Mouse (Mus musculus) left cerebral cortex, adult 2 months (tissue): ENCODE data around the gene Spats2l. TPM values are rescaled to one million over a fixed set of nuclear protein-coding genes. Genes with fewer than 3 reads are reported as not detected.

Experiments used
- DNase-seq, 2 experiments: peaks; one replicate each; pipeline ENCODE4 v3.0.0; 2021 to 2022; ENCODE audit warnings: low spot score in 2 of 2, mixed read lengths in 1 of 2; ENCODE audit errors: extremely low spot score in 1 of 2
- H3K27ac ChIP-seq: fragments of 200-600 bp; 2 replicates; pipeline ENCODE4 v1.8.1; 2022
- H3K4me3 ChIP-seq: fragments of 200-600 bp; 2 replicates; pipeline ENCODE4 v1.8.1; 2022
- CTCF ChIP-seq: fragments of 200-600 bp; IDR thresholded peaks from 2 replicates; pipeline ENCODE4 v1.8.1; 2022; ENCODE audit warnings: antibody characterized with exemption, mild to moderate bottlenecking, moderate library complexity
- intact Hi-C: fragments of 180-260 bp; cut with DNase I; formaldehyde crosslinking; loops from one replicate; pipeline ENCODE4 v1.15.1; 2025
- total RNA-seq, 2 experiments: library from RNA; stranded (reverse); gene quantifications; 2 replicates each; pipeline ENCODE4 v1.2.3; 2021

Gene Spats2l
- total RNA-seq, 2 experiments from 2014 or later: 42.6 to 43.1 TPM

- DNase-seq: no peak
- intact Hi-C loops: no loop called here
- H3K27ac ChIP-seq: no peak overlapping the region
- no peak overlapping the region for H3K4me3 ChIP-seq
- no peak for TF ChIP-seq CTCF
These were observed 132.3 kb downstream of the Spats2l start for GRCm38 (mm10) chr1:57906312-57906711.

GRCm38 (mm10) chr1:57911561-57911960, 137.6 kb downstream of the Spats2l start:
- Histone ChIP-seq H3K4me3 (no peak overlapping the region), H3K27ac (no peak overlapping the region)
- no peak for DNase-seq
- TF ChIP-seq CTCF: no peak
- intact Hi-C loops: no loop called here

- no peak for TF ChIP-seq CTCF
- no peak overlapping the region for H3K4me3 ChIP-seq
- no peak overlapping the region for H3K27ac ChIP-seq
- intact Hi-C loops: no loop called here
- no peak for DNase-seq
These were observed 143.4 kb downstream of the Spats2l start for GRCm38 (mm10) chr1:57917342-57917741.

GRCm38 (mm10) chr1:57918567-57918966, 144.6 kb downstream of the Spats2l start:
- no peak for DNase-seq
- intact Hi-C loops: no loop called here
- Histone ChIP-seq H3K27ac (no peak overlapping the region), H3K4me3 (no peak overlapping the region)
- TF ChIP-seq CTCF: no peak

GRCm38 (mm10) chr1:57934287-57934686, 160.3 kb downstream of the Spats2l start:
- DNase-seq: no peak
- intact Hi-C loops: no loop called here
- H3K4me3 ChIP-seq: no peak overlapping the region
- peak; percentile 25 for TF ChIP-seq CTCF
- H3K27ac ChIP-seq: no peak overlapping the region

GRCm38 (mm10) chr1:57940691-57941090, 166.7 kb downstream of the Spats2l start:
- no peak for DNase-seq
- H3K4me3 ChIP-seq: no peak overlapping the region
- intact Hi-C loops: no loop called here
- no peak overlapping the region for H3K27ac ChIP-seq
- TF ChIP-seq CTCF: no peak

GRCm38 (mm10) chr1:57941095-57941494, 167.1 kb downstream of the Spats2l start:
- TF ChIP-seq CTCF: no peak
- no peak overlapping the region for H3K27ac ChIP-seq
- DNase-seq: no peak
- no peak overlapping the region for H3K4me3 ChIP-seq
- intact Hi-C loops: no loop called here

GRCm38 (mm10) chr1:57941734-57942133, 167.8 kb downstream of the Spats2l start:
- intact Hi-C loops: no loop called here
- Histone ChIP-seq H3K4me3 (no peak overlapping the region), H3K27ac (no peak overlapping the region)
- TF ChIP-seq CTCF: no peak
- no peak for DNase-seq

GRCm38 (mm10) chr1:57942215-57942614, 168.3 kb downstream of the Spats2l start:
- DNase-seq: no peak
- intact Hi-C loops: no loop called here
- no peak for TF ChIP-seq CTCF
- Histone ChIP-seq H3K27ac (no peak overlapping the region), H3K4me3 (no peak overlapping the region)

- no peak for TF ChIP-seq CTCF
- intact Hi-C loops: loop anchor here (5.0 kb wide), 1 partner anchor 175 kb away; the partner anchor contains the start of gene Spats2l
- DNase-seq: no peak
- Histone ChIP-seq H3K4me3 (no peak overlapping the region), H3K27ac (no peak overlapping the region)
These were observed 173.8 kb downstream of the Spats2l start for GRCm38 (mm10) chr1:57947552-57948347.

- no peak for DNase-seq
- intact Hi-C loops: loop anchor here (1.0 to 5.0 kb wide), 2 partner anchors 177 to 520 kb away; partner anchors contain the start of gene Spats2l
- Histone ChIP-seq H3K27ac (no peak overlapping the region), H3K4me3 (no peak overlapping the region)
- TF ChIP-seq CTCF: peak; percentile 65
These were observed 175.2 kb downstream of the Spats2l start for GRCm38 (mm10) chr1:57949195-57949594.

GRCm38 (mm10) chr1:57949716-57950115, 175.8 kb downstream of the Spats2l start:
- DNase-seq: no peak
- Histone ChIP-seq H3K27ac (no peak overlapping the region), H3K4me3 (no peak overlapping the region)
- TF ChIP-seq CTCF: no peak
- intact Hi-C loops: loop anchor here (1.0 to 5.0 kb wide), 2 partner anchors 177 to 520 kb away; partner anchors contain the start of gene Spats2l

- TF ChIP-seq CTCF: no peak
- Histone ChIP-seq H3K27ac (no peak overlapping the region), H3K4me3 (no peak overlapping the region)
- intact Hi-C loops: no loop called here
- no peak for DNase-seq
These were observed 178.5 kb downstream of the Spats2l start for GRCm38 (mm10) chr1:57952509-57952908.
